Mouse (Mus musculus) megakaryocyte, adult 5-6 weeks (primary cell): ENCODE results near the gene Dchs2. TPM values are rescaled to one million over a fixed set of nuclear protein-coding genes. Genes with fewer than 3 reads are reported as not detected.

ENCODE experiments used
- total RNA-seq, 2 experiments: library from RNA; stranded (forward) in 1 of 2; stranded (reverse) in 1 of 2; fragments of 153-499, 151-499 nt in 1 of 2; fragments of 221-1000, 200-1000 nt in 1 of 2; gene quantifications; 2 replicates each; pipeline versions ENCODE4 v1.2.3 to v1.2.4; 2015 to 2017

Dchs2 gene
- total RNA-seq, 2 experiments from 2014 or later = not detected

Other genes starting within 250 kb of the Dchs2 start
- not detected in 2 replicates for gene Lrat, start 224.0 kb upstream of the Dchs2 start, total RNA-seq (2015)
- not detected in 2 replicates for gene Lrat, start 224.0 kb upstream of the Dchs2 start, total RNA-seq (2017)
- gene Fgg, start 120.2 kb upstream of the Dchs2 start, total RNA-seq (2015) = not detected in 2 replicates
- not detected in 2 replicates for gene Fgg, start 120.2 kb upstream of the Dchs2 start, total RNA-seq (2017)
- not detected in 2 replicates for gene Fga, start 101.9 kb upstream of the Dchs2 start, total RNA-seq (2015)
- not detected in 2 replicates for gene Fga, start 101.9 kb upstream of the Dchs2 start, total RNA-seq (2017)
- gene Fgb, start 78.1 kb upstream of the Dchs2 start, total RNA-seq (2015) = not detected in 2 replicates
- not detected in 2 replicates for gene Fgb, start 78.1 kb upstream of the Dchs2 start, total RNA-seq (2017)
- 34.9 and 44.2 TPM in 2 replicates for gene Plrg1, start 72.4 kb upstream of the Dchs2 start, total RNA-seq (2015)
- 48.3 and 59.0 TPM in 2 replicates for gene Plrg1, start 72.4 kb upstream of the Dchs2 start, total RNA-seq (2017)